ENCODE assay signal across 7 mouse cellular contexts in genomic region chr3:101109558-101110021, GRCm38 (mm10). TPM values are rescaled to one million over a fixed set of nuclear protein-coding genes. Genes with fewer than 3 reads are reported as not detected.
DNase-seq lines count a peak whose midpoint lies in the region; ATAC-seq and TF ChIP-seq lines count a peak whose summit lies in the region.

No protein-coding gene starts in this region.

- H3K4me2 ChIP-seq in embryonic facial prominence, embryonic 15.5 days (replicated peaks): peak overlapping the region; percentile 79
- peak overlapping the region; percentile 95 for H3K4me2 ChIP-seq in hindbrain, embryonic 14.5 days (replicated peaks)
- H3K4me2 ChIP-seq in limb, embryonic 15.5 days: peak overlapping the region; percentile 81
- peak overlapping the region; percentile 88 for H3K4me2 ChIP-seq in midbrain, postnatal 0 days (ENCODE audit: low read depth, low read length, poor library complexity, severe bottlenecking)

- peak; percentile 56 for DNase-seq in CD4-positive helper T cell, adult 2 months (ENCODE audit: low read depth, low spot score)
- no peak for DNase-seq in hindbrain, embryonic 14.5 days (ENCODE audit: low spot score)
- DNase-seq in midbrain, postnatal 0 days (ENCODE audit: low spot score): no peak
- DNase-seq in urinary bladder, postnatal 36 days (ENCODE audit: low spot score in 2 of 2): peak; percentile 39 to 55

- peak overlapping the region; percentile 94 for H3K9ac ChIP-seq in ES-Bruce4 (ENCODE audit: low read depth, poor library complexity, severe bottlenecking)
- peak overlapping the region; percentile 88 for H3K9ac ChIP-seq in embryonic facial prominence, embryonic 15.5 days
- H3K9ac ChIP-seq in hindbrain, embryonic 14.5 days: peak overlapping the region; percentile 85
- H3K9ac ChIP-seq in limb, embryonic 15.5 days: peak overlapping the region; percentile 90
- peak overlapping the region; percentile 95 for H3K9ac ChIP-seq in midbrain, postnatal 0 days (replicated peaks; ENCODE audit: low read length, poor library complexity, severe bottlenecking)

- no peak overlapping the region for H3K27ac ChIP-seq in ES-Bruce4 (ENCODE audit: insufficient read depth, low read length)
- peak overlapping the region; percentile 93 for H3K27ac ChIP-seq in embryonic facial prominence, embryonic 15.5 days (replicated peaks)
- peak overlapping the region; percentile 56 for H3K27ac ChIP-seq in hindbrain, embryonic 14.5 days
- peak overlapping the region; percentile 95 for H3K27ac ChIP-seq in limb, embryonic 15.5 days
- H3K27ac ChIP-seq in midbrain, postnatal 0 days (ENCODE audit: low read depth, low read length): peak overlapping the region; percentile 79

- H3K9me3 ChIP-seq in ES-Bruce4 (replicated peaks; ENCODE audit: control insufficient read depth, insufficient read depth, low read length, poor library complexity, severe bottlenecking): no peaks in the 10 kb centered on the region
- H3K9me3 ChIP-seq in embryonic facial prominence, embryonic 15.5 days (replicated peaks): no peaks in the 10 kb centered on the region
- no peaks in the 10 kb centered on the region for H3K9me3 ChIP-seq in hindbrain, embryonic 14.5 days (ENCODE audit: control insufficient read depth, low read length)
- no peaks in the 10 kb centered on the region for H3K9me3 ChIP-seq in limb, embryonic 15.5 days
- no peaks in the 10 kb centered on the region for H3K9me3 ChIP-seq in midbrain, postnatal 0 days (ENCODE audit: low read length)

- under 1% methylated on average over 36 of the region's 47 CpGs for WGBS in embryonic facial prominence, embryonic 15.5 days
- 0% methylated on average over 34 of the region's 47 CpGs for WGBS in hindbrain, embryonic 14.5 days
- under 1% methylated on average over 39 of the region's 47 CpGs for WGBS in limb, embryonic 15.5 days
- under 1% methylated on average over 21 of the region's 47 CpGs for WGBS in midbrain, postnatal 0 days

- TF ChIP-seq CTCF in ES-Bruce4 (IDR thresholded peaks at IDR 0.05; ENCODE audit: low read depth, low read length): no peak
- peak; percentile 6; the same call in 1 of the 2 replicates for TF ChIP-seq CTCF in midbrain, postnatal 0 days (IDR thresholded peaks at IDR 0.05)

- TF ChIP-seq POLR2A in ES-Bruce4 (IDR thresholded peaks at IDR 0.05; ENCODE audit: insufficient read depth, low read length): no peak

- H3K4me3 ChIP-seq in ES-Bruce4 (ENCODE audit: low read depth, low read length): peak overlapping the region; percentile 79
- H3K4me3 ChIP-seq in embryonic facial prominence, embryonic 15.5 days (replicated peaks): peak overlapping the region; percentile 84
- peak overlapping the region; percentile 71 for H3K4me3 ChIP-seq in hindbrain, embryonic 14.5 days (replicated peaks; ENCODE audit: low read length)
- H3K4me3 ChIP-seq in limb, embryonic 15.5 days: peak overlapping the region; percentile 83
- peak overlapping the region; percentile 87 for H3K4me3 ChIP-seq in midbrain, postnatal 0 days (ENCODE audit: low read depth, low read length)

- H3K27me3 ChIP-seq in ES-Bruce4 (ENCODE audit: control insufficient read depth, insufficient read depth, low read length, poor library complexity, severe bottlenecking): no peaks in the 10 kb centered on the region
- H3K27me3 ChIP-seq in embryonic facial prominence, embryonic 15.5 days: no peaks in the 10 kb centered on the region
- H3K27me3 ChIP-seq in hindbrain, embryonic 14.5 days (ENCODE audit: control insufficient read depth, insufficient read depth, low read length): no peaks in the 10 kb centered on the region
- H3K27me3 ChIP-seq in limb, embryonic 15.5 days: no peaks in the 10 kb centered on the region
- no peaks in the 10 kb centered on the region for H3K27me3 ChIP-seq in midbrain, postnatal 0 days (ENCODE audit: insufficient read depth, low read length)

- peak; percentile 13; the same call in 1 of the 2 replicates for ATAC-seq in embryonic facial prominence, embryonic 15.5 days (ENCODE audit: insufficient number of reproducible peaks, low FRiP score, low TSS enrichment, low read depth)
- peak; percentile 42 for ATAC-seq in hindbrain, embryonic 14.5 days (ENCODE audit: low FRiP score)
- ATAC-seq in limb, embryonic 15.5 days (ENCODE audit: insufficient number of reproducible peaks, low FRiP score, low TSS enrichment, low read depth): peak; percentile 25; the same call in 1 of the 2 replicates
- ATAC-seq in midbrain, postnatal 0 days (ENCODE audit: low FRiP score): peak; percentile 54

- H3K4me1 ChIP-seq in ES-Bruce4 (ENCODE audit: control insufficient read depth, insufficient read depth, low read length): peaks cover 5% of the 10 kb centered on the region
- peaks cover 62% of the 10 kb centered on the region for H3K4me1 ChIP-seq in embryonic facial prominence, embryonic 15.5 days
- peaks cover 34% of the 10 kb centered on the region for H3K4me1 ChIP-seq in hindbrain, embryonic 14.5 days (replicated peaks; ENCODE audit: control insufficient read depth, insufficient read depth, low read length)
- H3K4me1 ChIP-seq in limb, embryonic 15.5 days: peaks cover 49% of the 10 kb centered on the region
- H3K4me1 ChIP-seq in midbrain, postnatal 0 days (ENCODE audit: insufficient read depth, low read length): peaks cover 12% of the 10 kb centered on the region

- TF ChIP-seq EP300 in ES-Bruce4 (IDR thresholded peaks at IDR 0.05; ENCODE audit: insufficient read depth, low read depth, low read length): no peak

- H3K36me3 ChIP-seq in ES-Bruce4 (ENCODE audit: control insufficient read depth, insufficient read depth, low read length, poor library complexity, severe bottlenecking): no peaks in the 10 kb centered on the region
- H3K36me3 ChIP-seq in embryonic facial prominence, embryonic 15.5 days: no peaks in the 10 kb centered on the region
- no peaks in the 10 kb centered on the region for H3K36me3 ChIP-seq in hindbrain, embryonic 14.5 days (replicated peaks; ENCODE audit: control insufficient read depth, insufficient read depth)
- H3K36me3 ChIP-seq in limb, embryonic 15.5 days: no peaks in the 10 kb centered on the region
- no peaks in the 10 kb centered on the region for H3K36me3 ChIP-seq in midbrain, postnatal 0 days (ENCODE audit: insufficient read depth, low read length)

RNA-seq across cellular contexts. Expression of gene Ptgfrn, which starts 0.5 kb away (rescaled TPM):
- 59.6 and 60.7 TPM in 2 replicates for polyA plus RNA-seq in ES-Bruce4 (2011; ENCODE audit: insufficient read depth, insufficient read length, low read depth, missing spikeins)
- polyA plus RNA-seq in embryonic facial prominence, embryonic 15.5 days (2015; fragmentation: Nextera tagmentation; extraction: Ambion mirVana): 7.4 and 9.8 TPM in 2 replicates
- 3.6 and 3.7 TPM in 2 replicates for polyA plus RNA-seq in hindbrain, embryonic 14.5 days (2014; fragmentation: Nextera tagmentation; extraction: Ambion mirVana)
- 7.8 and 8.2 TPM in 2 replicates for polyA plus RNA-seq in limb, embryonic 15.5 days (2015; fragmentation: Nextera tagmentation; extraction: Ambion mirVana)
- 53.9 and 58.5 TPM in 2 replicates for total RNA-seq in midbrain, postnatal 0 days (2014; rRNA removed)
- polyA plus RNA-seq in midbrain, postnatal 0 days (2015; fragmentation: Nextera tagmentation; extraction: Ambion mirVana): 3.7 and 3.8 TPM in 2 replicates

Comparison
In these comparisons a context has a peak if more than half of its experiments do, and no peak if none do; other contexts are left out.
1. DNase-seq: peak in CD4-positive helper T cell, adult 2 months (single experiment) and urinary bladder, postnatal 36 days (2 of 2); none in hindbrain, embryonic 14.5 days (single experiment) and midbrain, postnatal 0 days (single experiment).
2. Peak in every context shown above with its lines, with median percentiles within 50 percentile points of each other: H3K4me3 ChIP-seq, H3K9ac ChIP-seq, ATAC-seq and H3K4me2 ChIP-seq.